Mouse (Mus musculus) urinary bladder, adult 18-20 months (tissue): ENCODE measurements at regions not wholly inside any gene's neighbourhood (a gene's known extent, or its start where the extent isn't known, plus 50 kb on each side); places are given as distances from the start of the nearest gene placed in this dataset.
A peak's percentile ranks its signal among the peaks of the same experiment; 100 is the strongest.

ENCODE experiments used
- DNase-seq, 2 experiments: peaks; one replicate each; pipeline ENCODE4 v3.0.0; 2022; ENCODE audit warnings: low spot score in 2 of 2, mixed read lengths in 2 of 2

GRCm38 (mm10) chr6:33117877-33118276 lies 57.8 kb upstream of the Chchd3 start:
- no peak for DNase-seq

GRCm38 (mm10) chr6:33120581-33120980 lies 60.5 kb upstream of the Chchd3 start:
- DNase-seq: no peak

GRCm38 (mm10) chr6:33126574-33126973 lies 66.5 kb upstream of the Chchd3 start:
- peak; percentile 42 to 67 for DNase-seq

GRCm38 (mm10) chr6:33136906-33137305 lies 76.8 kb upstream of the Chchd3 start:
- no peak for DNase-seq

GRCm38 (mm10) chr6:33137823-33138222 lies 77.8 kb upstream of the Chchd3 start:
- DNase-seq: no peak

- DNase-seq: no peak
These were observed 82.4 kb upstream of the Exoc4 start for GRCm38 (mm10) chr6:33166479-33166878.

GRCm38 (mm10) chr6:33173606-33174005 lies 75.3 kb upstream of the Exoc4 start:
- no peak for DNase-seq

- DNase-seq: no peak
These were observed 74.3 kb upstream of the Exoc4 start for GRCm38 (mm10) chr6:33174616-33175015.

- no peak for DNase-seq
These were observed 59.2 kb upstream of the Exoc4 start for GRCm38 (mm10) chr6:33189521-33190246.

- DNase-seq: no peak
These were observed 55.1 kb upstream of the Exoc4 start for GRCm38 (mm10) chr6:33193823-33194222.
